Mouse (Mus musculus): Measurements from ENCODE around the gene Plch1.

Gene Plch1

GRCm38 (mm10) chr3:63851125-63851698, 48.1 kb downstream of the Plch1 start:
- no peak for DNase-seq

GRCm38 (mm10) chr3:63849765-63850346, 49.4 kb downstream of the Plch1 start:
- no peak for DNase-seq

- DNase-seq: no peak
Observed at GRCm38 (mm10) chr3:63844141-63844540, 55.1 kb downstream of the Plch1 start.

- DNase-seq: no peak
Observed at GRCm38 (mm10) chr3:63842436-63842835, 56.8 kb downstream of the Plch1 start.

GRCm38 (mm10) chr3:63837750-63838149, 61.5 kb downstream of the Plch1 start:
- DNase-seq: no peak

GRCm38 (mm10) chr3:63836937-63837632, 62.2 kb downstream of the Plch1 start:
- DNase-seq: no peak

- DNase-seq: no peak
Observed at GRCm38 (mm10) chr3:63835816-63836215, 63.5 kb downstream of the Plch1 start.

GRCm38 (mm10) chr3:63823874-63824400, 75.3 kb downstream of the Plch1 start:
- no peak for DNase-seq

GRCm38 (mm10) chr3:63822631-63823030, 76.6 kb downstream of the Plch1 start:
- DNase-seq: peak; percentile 13

GRCm38 (mm10) chr3:63815131-63815530, 84.1 kb downstream of the Plch1 start:
- no peak for DNase-seq

- no peak for DNase-seq
Observed at GRCm38 (mm10) chr3:63814203-63814602, 85.1 kb downstream of the Plch1 start.

- DNase-seq: no peak
Observed at GRCm38 (mm10) chr3:63806906-63807305, 92.4 kb downstream of the Plch1 start.

GRCm38 (mm10) chr3:63805496-63805895, 93.8 kb downstream of the Plch1 start:
- peak; percentile 3 for DNase-seq

GRCm38 (mm10) chr3:63800685-63801084, 98.6 kb downstream of the Plch1 start:
- DNase-seq: no peak

- no peak for DNase-seq
Observed at GRCm38 (mm10) chr3:63786805-63787365, 112.4 kb downstream of the Plch1 start.

GRCm38 (mm10) chr3:63772617-63773305, 126.5 kb downstream of the Plch1 start:
- DNase-seq: no peak

GRCm38 (mm10) chr3:63760821-63761220, 138.5 kb downstream of the Plch1 start:
- no peak for DNase-seq

GRCm38 (mm10) chr3:63740073-63740472, 159.2 kb downstream of the Plch1 start:
- DNase-seq: no peak

- DNase-seq: no peak
Observed at GRCm38 (mm10) chr3:63728325-63728724, 170.9 kb downstream of the Plch1 start.

GRCm38 (mm10) chr3:63726667-63727342, 172.5 kb downstream of the Plch1 start:
- DNase-seq: no peak

GRCm38 (mm10) chr3:63693694-63694093, 205.6 kb downstream of the Plch1 start:
- no peak for DNase-seq

- no peak for DNase-seq
Observed at GRCm38 (mm10) chr3:63692727-63693126, 206.5 kb downstream of the Plch1 start.

GRCm38 (mm10) chr3:63668779-63669178, 230.5 kb downstream of the Plch1 start:
- no peak for DNase-seq
